Comparison of ENCODE assay signal across 15 mouse cellular contexts in the genomic region with DNA sequence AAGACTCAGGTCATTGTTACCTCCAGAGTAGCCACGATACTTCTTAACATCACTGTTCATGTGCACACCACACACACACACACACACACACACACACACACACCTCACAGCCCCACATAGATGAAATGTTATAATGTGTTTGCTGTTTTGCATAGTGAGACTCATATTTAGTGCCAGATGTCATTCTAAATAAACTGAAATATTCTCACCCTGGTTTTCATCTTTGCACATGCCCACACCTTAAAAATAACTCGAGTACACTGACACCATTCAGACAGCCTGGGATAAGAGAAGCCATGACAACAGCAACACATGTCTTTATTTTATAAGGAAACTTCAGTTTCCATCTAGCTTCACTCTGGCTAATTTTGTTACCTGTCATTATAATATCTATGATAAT.
"Had no signal": no experiment of that assay in that cellular context is flagged by ENCODE, and none has a peak within 500 bp of the region (broad histone marks: within the 10 kb centered on the region; RNA-seq: fewer than 3 reads in every experiment).

No protein-coding gene starts in this region.

- H3K4me2 ChIP-seq: neural tube, embryonic 15.5 days; stomach, embryonic 15.5 days had no signal

- H3K9me3 ChIP-seq: neural tube, embryonic 15.5 days; stomach, embryonic 15.5 days had no signal

- H3K4me3 ChIP-seq: neural tube, embryonic 15.5 days; stomach, embryonic 15.5 days had no signal

- H3K36me3 ChIP-seq: neural tube, embryonic 15.5 days; stomach, embryonic 15.5 days had no signal

- H3K9ac ChIP-seq: neural tube, embryonic 15.5 days; stomach, embryonic 15.5 days had no signal

- H3K27me3 ChIP-seq: neural tube, embryonic 15.5 days; stomach, embryonic 15.5 days had no signal

- H3K27ac ChIP-seq: neural tube, embryonic 15.5 days; stomach, embryonic 15.5 days; stomach, postnatal 0 days had no signal

- DNase-seq: retina, postnatal 1 day; right cerebral cortex, adult 18-20 months; right cerebral cortex, postnatal 14 days; right cerebral cortex, postnatal 25 days; right cerebral cortex, postnatal 4 days; spleen, adult 18-20 months; thymus, adult 18-20 months; thymus, adult 2 months; thymus, postnatal 14 days; thymus, postnatal 25 days; thymus, postnatal 36 days; thymus, postnatal 4 days had no signal

- H3K4me1 ChIP-seq: stomach, embryonic 15.5 days had no signal
